Mouse (Mus musculus) hindbrain, embryonic 13.5 days (tissue): ENCODE measurements at regions not wholly inside any gene's neighbourhood (a gene's known extent, or its start where the extent isn't known, plus 50 kb on each side); places are given as distances from the start of the nearest gene placed in this dataset.

Experiments used
- ATAC-seq: fragments of 200-750 bp; cut with Nextera tagmentation; 2 replicates; pipeline ENCODE4 v1.8.0; 2017; ENCODE audit warnings: moderate TSS enrichment; ENCODE audit not compliant: low FRiP score
- H3K27ac ChIP-seq: fragments of 300-500 bp; sonication (generic); 2 replicates; pipeline ENCODE4 v1.5.1; 2015; ENCODE audit warnings: inconsistent platforms, mild to moderate bottlenecking, moderate library complexity
- H3K27me3 ChIP-seq: fragments of 300-500 bp; sonication (generic); 2 replicates; pipeline ENCODE4 v1.6.1; 2015; ENCODE audit warnings: mild to moderate bottlenecking, inconsistent platforms
- H3K36me3 ChIP-seq: fragments of 300-500 bp; sonication (generic); 2 replicates; pipeline ENCODE4 v1.6.1; 2015; ENCODE audit warnings: mild to moderate bottlenecking, inconsistent platforms
- H3K4me1 ChIP-seq: fragments of 300-500 bp; sonication (generic); replicated peaks from 2 replicates; pipeline ENCODE4 v1.6.1; 2015; ENCODE audit warnings: inconsistent platforms
- H3K4me2 ChIP-seq: fragments of 300-500 bp; sonication (generic); 2 replicates; pipeline ENCODE4 v1.6.1; 2015; ENCODE audit warnings: inconsistent platforms, mild to moderate bottlenecking, moderate library complexity
- H3K4me3 ChIP-seq: fragments of 300-500 bp; sonication (generic); 2 replicates; pipeline ENCODE4 v1.5.1; 2015; ENCODE audit warnings: mild to moderate bottlenecking, inconsistent platforms
- H3K9ac ChIP-seq: fragments of 300-500 bp; sonication (generic); 2 replicates; pipeline ENCODE4 v1.6.1; 2015; ENCODE audit warnings: mild to moderate bottlenecking, inconsistent platforms
- H3K9me3 ChIP-seq: fragments of 300-500 bp; sonication (generic); 2 replicates; pipeline ENCODE4 v1.6.1; 2016; ENCODE audit warnings: inconsistent platforms
- WGBS: fragments of 180-500 bp; shearing (Covaris S2); methylation state at CpG from one replicate; pipeline ENCODE4 v1.1.7; 2015; 5-methylcytosine and 5-hydroxymethylcytosine counted together

DNA sequence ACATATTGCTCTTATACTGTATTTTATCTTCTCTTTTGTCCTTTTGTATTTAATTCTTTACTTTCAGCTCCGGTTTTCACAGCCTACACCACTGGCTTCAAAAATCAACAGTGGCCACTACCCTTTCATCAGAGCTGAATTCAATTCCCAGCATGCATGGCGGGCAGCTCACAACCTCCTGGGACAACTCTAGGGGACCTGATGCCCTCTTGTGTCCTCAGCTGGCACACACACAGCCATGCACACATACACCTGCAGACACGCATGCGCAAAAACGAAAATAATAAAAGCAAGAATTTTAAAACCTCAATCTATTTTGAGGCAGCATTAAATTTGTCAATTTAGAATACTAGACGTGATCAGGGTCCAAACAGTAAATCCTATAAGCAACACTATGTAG lies 82.6 kb upstream of the Samsn1 start:
- H3K27ac ChIP-seq: no peak overlapping the region
- H3K4me3 ChIP-seq: no peak overlapping the region
- H3K36me3 ChIP-seq: no peaks in the 10 kb centered on the region
- 91% methylated on average over 6 of the region's 6 CpGs for WGBS
- H3K4me2 ChIP-seq: no peak overlapping the region
- H3K4me1 ChIP-seq: no peaks in the 10 kb centered on the region
- H3K9me3 ChIP-seq: no peaks in the 10 kb centered on the region
- H3K9ac ChIP-seq: no peak overlapping the region
- no peak for ATAC-seq
- no peaks in the 10 kb centered on the region for H3K27me3 ChIP-seq

DNA sequence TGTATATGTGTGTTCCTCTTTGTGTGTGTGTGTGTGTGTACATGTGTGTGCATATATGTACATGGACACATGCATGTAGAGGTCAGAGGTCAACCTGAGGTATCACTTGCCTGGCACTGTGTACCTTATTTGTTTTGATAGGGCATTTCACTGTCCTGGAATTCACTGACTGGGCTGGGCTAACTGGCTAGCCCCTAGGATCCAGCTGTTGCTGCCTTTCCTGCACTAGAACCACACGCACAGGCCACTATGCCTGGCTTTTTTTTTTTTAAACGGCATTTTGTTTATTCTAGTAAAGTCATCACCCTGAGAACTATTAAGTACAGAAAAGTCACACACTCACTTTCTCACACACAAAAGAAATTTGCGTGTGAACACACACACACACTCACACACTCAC lies 79.7 kb upstream of the Samsn1 start:
- H3K27ac ChIP-seq: no peak overlapping the region
- no peaks in the 10 kb centered on the region for H3K27me3 ChIP-seq
- no peaks in the 10 kb centered on the region for H3K36me3 ChIP-seq
- no peaks in the 10 kb centered on the region for H3K9me3 ChIP-seq
- WGBS: 83% methylated on average over 3 of the region's 3 CpGs
- no peak overlapping the region for H3K4me3 ChIP-seq
- no peak overlapping the region for H3K4me2 ChIP-seq
- H3K4me1 ChIP-seq: no peaks in the 10 kb centered on the region
- no peak overlapping the region for H3K9ac ChIP-seq
- ATAC-seq: no peak

DNA sequence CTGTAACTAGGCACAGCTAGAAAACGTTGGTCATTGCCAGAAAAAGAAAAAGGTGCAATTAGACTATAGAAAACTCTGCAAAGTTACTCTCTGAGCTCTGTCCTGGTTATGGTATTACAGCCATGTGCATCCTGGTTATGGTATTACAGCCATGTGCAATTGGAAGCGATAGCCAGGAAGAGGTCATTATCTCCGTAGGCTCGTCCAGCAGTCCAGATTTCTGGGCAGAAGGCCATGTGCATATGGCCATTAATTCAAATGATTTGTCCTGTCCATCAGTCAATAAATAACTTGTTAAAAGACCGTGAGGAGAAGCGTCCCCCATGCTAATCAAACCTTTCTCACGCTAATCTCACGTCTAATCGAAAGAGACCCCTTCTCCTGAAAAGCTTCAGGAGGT lies 75.7 kb upstream of the Samsn1 start:
- ATAC-seq: no peak
- Histone ChIP-seq H3K27ac (no peak overlapping the region), H3K36me3 (no peaks in the 10 kb centered on the region), H3K27me3 (no peaks in the 10 kb centered on the region), H3K4me2 (no peak overlapping the region), H3K9me3 (no peaks in the 10 kb centered on the region), H3K9ac (no peak overlapping the region), H3K4me1 (no peaks in the 10 kb centered on the region), H3K4me3 (no peak overlapping the region)
- 80% methylated on average over 9 of the region's 9 CpGs for WGBS

DNA sequence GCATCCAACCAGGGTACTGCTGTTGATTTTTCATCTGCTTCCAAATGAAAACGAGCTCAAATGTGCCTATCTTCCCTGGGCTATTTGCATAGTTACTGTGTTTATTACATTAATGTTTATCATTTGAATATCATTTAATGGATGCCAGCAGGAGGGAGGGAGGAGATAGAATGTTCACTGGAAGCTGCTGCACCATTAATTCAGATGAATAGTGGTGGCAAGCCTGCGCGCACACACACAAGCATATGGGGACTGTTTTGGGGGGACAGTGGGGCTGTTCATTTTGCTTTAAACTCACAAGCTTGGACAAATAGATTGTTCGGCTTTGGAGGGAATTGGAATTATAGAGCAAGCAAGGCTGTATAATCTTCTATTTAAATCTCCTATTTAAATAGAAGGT lies 74.3 kb upstream of the Samsn1 start:
- Histone ChIP-seq H3K4me3 (no peak overlapping the region), H3K9ac (no peak overlapping the region), H3K27ac (no peak overlapping the region), H3K4me2 (no peak overlapping the region), H3K9me3 (no peaks in the 10 kb centered on the region), H3K4me1 (no peaks in the 10 kb centered on the region), H3K36me3 (no peaks in the 10 kb centered on the region), H3K27me3 (no peaks in the 10 kb centered on the region)
- no peak for ATAC-seq
- WGBS: 73% methylated on average over 4 of the region's 4 CpGs

DNA sequence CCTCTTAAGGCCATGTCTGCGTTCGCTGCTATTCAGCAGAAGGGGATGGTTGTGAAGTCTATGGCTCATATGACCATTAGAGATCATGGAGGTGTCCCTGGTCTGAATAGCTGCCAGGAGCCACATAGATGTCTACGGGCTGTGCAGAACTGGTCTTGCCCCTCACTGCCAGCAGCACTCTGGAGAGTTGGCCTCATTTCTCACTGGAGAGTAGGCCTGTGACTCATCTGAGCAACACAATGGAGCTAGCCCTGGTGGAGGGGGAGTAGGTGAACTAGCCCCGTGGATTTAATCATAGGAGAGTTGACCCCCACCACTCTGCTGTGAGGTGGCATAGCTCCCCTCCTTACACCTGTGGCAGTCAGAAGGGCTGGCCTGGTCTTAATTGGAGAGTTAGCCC lies 63.3 kb upstream of the Samsn1 start:
- H3K4me1 ChIP-seq: no peaks in the 10 kb centered on the region
- no peak overlapping the region for H3K4me3 ChIP-seq
- H3K9ac ChIP-seq: no peak overlapping the region
- ATAC-seq: no peak
- WGBS: 90% methylated on average over 4 of the region's 4 CpGs
- H3K4me2 ChIP-seq: no peak overlapping the region
- no peak overlapping the region for H3K27ac ChIP-seq
- no peaks in the 10 kb centered on the region for H3K27me3 ChIP-seq
- no peaks in the 10 kb centered on the region for H3K36me3 ChIP-seq
- H3K9me3 ChIP-seq: no peaks in the 10 kb centered on the region

DNA sequence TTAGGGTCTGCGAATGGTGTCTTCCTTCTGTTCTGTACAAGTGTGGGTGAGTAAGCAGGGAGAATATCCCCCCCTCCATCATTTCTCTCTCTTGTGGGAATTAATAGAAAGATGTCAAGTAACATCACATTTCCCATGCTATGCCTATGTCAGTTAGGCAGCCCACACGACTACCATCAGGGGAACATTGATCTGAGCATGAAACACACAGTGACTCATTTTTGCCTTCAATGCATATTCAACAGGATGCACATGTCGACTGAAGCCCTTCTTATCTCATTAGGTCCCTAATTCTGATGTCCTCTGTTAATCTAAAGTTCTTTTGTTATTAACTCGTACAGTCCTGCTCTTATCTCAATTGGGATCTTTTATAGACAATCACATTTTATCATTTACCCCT lies 60.4 kb upstream of the Samsn1 start:
- Histone ChIP-seq H3K4me1 (no peaks in the 10 kb centered on the region), H3K4me3 (no peak overlapping the region), H3K4me2 (no peak overlapping the region), H3K36me3 (no peaks in the 10 kb centered on the region), H3K9ac (no peak overlapping the region), H3K27ac (no peak overlapping the region), H3K27me3 (no peaks in the 10 kb centered on the region), H3K9me3 (no peaks in the 10 kb centered on the region)
- no peak for ATAC-seq
- WGBS: 76% methylated on average over 4 of the region's 4 CpGs

DNA sequence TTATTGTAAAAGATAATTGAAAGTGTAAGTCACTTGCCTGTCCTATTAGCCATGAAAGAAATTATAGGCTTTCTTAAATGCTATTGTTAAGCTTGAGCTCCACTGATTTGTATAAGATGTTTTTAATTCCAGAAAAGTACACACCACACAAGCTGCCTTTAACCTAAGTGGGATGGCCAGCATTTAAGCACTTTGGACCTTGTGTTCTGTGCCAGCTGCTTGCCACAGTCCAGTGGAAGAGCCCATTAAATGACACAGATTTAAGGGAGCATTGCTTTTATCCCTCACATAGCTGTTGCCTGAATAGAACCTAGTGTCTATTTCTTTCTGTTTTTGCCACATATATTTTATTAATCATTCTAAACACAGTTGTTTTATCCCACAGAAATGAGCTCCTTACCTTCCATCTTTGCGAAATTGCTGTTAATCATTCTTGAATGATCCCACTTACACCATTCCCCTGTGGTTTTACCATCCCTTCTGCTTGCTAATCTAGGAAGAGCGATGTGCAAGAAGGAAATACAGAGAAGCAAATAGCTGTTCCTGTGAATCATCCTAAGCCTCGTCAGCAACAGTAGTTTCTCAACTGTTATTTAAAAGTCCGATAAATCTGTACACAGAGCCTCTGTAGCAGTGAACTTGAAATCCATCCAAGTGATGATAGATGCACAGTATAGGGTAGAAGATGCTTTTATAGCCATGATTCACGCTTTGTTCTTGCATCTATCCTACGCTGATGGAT lies 57.9 kb upstream of the Samsn1 start:
- no peak overlapping the region for H3K9ac ChIP-seq
- H3K9me3 ChIP-seq: no peaks in the 10 kb centered on the region
- H3K4me1 ChIP-seq: no peaks in the 10 kb centered on the region
- 86% methylated on average over 6 of the region's 6 CpGs for WGBS
- no peaks in the 10 kb centered on the region for H3K27me3 ChIP-seq
- no peak overlapping the region for H3K27ac ChIP-seq
- no peak for ATAC-seq
- no peak overlapping the region for H3K4me3 ChIP-seq
- no peaks in the 10 kb centered on the region for H3K36me3 ChIP-seq
- no peak overlapping the region for H3K4me2 ChIP-seq

DNA sequence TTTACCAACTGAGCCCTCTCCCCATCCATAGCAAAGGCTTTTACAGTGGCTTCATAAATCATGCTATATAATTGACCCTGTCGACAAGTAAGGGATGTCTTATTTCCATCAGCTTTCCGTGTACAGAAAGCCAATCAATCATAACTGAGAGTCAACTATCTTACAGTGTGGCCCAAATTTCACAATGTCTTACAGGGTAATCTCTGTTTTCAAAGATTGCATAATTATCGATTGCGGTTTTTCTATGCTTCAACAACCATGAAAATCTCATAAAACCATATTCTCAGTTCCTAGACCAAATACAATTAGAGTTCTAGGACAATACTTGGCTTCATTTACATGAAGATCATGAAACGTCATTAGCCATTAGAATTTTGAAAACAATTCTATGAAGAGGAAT lies 56.1 kb upstream of the Samsn1 start:
- Histone ChIP-seq H3K36me3 (no peaks in the 10 kb centered on the region), H3K4me2 (no peak overlapping the region), H3K4me3 (no peak overlapping the region), H3K9me3 (no peaks in the 10 kb centered on the region), H3K27ac (no peak overlapping the region), H3K27me3 (no peaks in the 10 kb centered on the region), H3K4me1 (no peaks in the 10 kb centered on the region), H3K9ac (no peak overlapping the region)
- WGBS: 85% methylated on average over 5 of the region's 5 CpGs
- no peak for ATAC-seq

DNA sequence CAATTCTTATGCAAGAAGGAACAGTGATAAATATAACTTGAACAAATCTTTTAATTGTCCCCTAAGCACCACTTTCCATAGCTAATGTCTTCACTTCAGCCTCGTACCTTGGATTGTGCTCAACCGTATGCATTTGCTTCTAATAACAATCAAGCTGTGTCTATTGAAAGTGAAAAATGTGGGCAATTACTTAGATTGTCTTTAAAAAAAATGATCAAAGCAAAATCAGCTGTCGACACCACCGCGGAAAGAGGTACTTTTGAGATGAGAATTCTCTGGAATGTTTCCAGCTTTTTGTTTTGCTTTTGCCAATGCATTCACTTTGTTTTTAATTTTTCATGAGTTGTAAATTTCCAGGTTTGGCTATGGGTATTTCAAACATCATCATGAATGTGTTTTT lies 54.1 kb upstream of the Samsn1 start:
- H3K9ac ChIP-seq: no peak overlapping the region
- H3K4me2 ChIP-seq: no peak overlapping the region
- WGBS: 64% methylated on average over 5 of the region's 5 CpGs
- no peak overlapping the region for H3K27ac ChIP-seq
- H3K4me1 ChIP-seq: no peaks in the 10 kb centered on the region
- H3K36me3 ChIP-seq: no peaks in the 10 kb centered on the region
- H3K4me3 ChIP-seq: no peak overlapping the region
- no peaks in the 10 kb centered on the region for H3K9me3 ChIP-seq
- ATAC-seq: no peak
- no peaks in the 10 kb centered on the region for H3K27me3 ChIP-seq
